Mouse (Mus musculus): ENCODE data around the gene Tagln3. TPM values are rescaled to one million over a fixed set of nuclear protein-coding genes. Genes with fewer than 3 reads are reported as not detected.

Tagln3 gene
- total RNA-seq, 2 experiments from 2014 or later, result 0.43 to 0.64 TPM

DNA sequence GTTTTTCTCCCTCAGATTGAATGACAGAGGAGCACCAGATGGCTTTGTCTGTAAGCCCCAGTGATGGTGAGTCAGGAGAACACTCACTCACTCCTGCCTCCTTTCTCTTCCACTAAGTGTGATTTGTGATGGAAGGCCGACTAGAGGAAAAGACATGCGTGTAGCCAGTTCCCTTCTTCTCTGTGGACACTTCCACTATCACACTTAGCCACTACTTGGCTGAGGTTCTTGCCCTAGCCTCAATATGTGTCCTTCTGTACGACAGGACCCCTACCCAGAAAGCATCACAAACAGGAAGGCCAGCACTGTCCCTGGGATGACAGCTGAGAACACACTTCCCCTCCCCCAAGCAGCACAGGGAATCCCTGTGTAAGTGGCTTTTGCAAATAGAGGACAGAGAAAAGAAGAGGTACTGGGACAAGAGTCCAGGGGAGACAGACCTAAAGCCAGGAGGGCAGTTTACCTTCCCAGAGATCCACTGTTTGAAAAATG, 1.9 kb downstream of the Tagln3 start:
- no peak for DNase-seq
- intact Hi-C loops (cut with DNase I), result no loop called here

DNA sequence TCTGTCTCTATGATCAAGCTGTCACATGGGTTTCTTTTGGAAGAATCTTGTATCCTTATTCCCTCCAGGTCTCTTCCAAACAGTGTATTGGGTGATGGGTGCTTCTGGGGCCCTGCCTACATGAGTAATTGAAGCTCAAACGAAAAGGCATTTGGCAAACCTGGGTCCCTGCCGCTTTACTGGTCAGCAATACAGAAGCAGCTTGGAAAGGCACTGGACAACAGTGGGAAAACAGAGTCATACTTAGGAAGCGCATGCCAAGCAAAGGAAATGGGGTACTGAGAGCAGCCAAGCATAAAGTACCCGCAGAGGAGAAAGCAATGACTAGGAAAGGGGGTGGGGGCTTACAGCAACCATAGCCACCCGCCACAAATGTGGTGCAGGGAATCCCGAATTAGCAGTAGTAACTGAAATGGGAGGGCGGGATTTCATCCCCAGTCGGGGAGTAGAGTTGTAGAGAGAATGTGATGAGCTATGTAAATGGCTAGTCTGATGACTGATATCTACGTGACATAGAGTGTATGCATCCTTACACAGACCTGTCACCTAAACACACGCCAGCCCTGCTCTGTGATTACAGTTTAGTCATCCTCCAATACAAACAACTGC, 4.3 kb downstream of the Tagln3 start:
- no peak for DNase-seq

DNA sequence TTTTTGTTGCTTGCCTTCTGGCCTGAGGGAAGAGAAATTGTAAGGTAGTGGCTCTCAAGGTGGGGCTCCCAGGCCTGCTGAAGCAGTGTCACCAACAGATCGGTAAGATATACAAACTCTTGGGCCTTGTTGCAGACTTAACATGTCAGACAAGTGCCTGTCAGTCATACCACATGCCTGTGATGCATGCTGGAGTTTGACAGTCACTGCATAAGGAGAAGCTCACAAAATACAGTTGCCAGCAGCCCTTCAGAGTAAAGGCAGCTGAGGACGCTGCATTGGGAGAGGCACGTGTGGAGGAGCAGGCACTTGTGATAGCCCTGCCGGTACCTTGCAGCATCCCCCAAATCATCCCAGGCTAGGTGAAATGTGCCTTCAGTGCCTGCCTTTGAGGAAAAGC, 6.1 kb downstream of the Tagln3 start:
- intact Hi-C loops (cut with DNase I), result no loop called here
- DNase-seq, result no peak

More for the DNA sequence above, 4.3 kb downstream of the Tagln3 start:
- intact Hi-C loops (cut with DNase I), result no loop called here

DNA sequence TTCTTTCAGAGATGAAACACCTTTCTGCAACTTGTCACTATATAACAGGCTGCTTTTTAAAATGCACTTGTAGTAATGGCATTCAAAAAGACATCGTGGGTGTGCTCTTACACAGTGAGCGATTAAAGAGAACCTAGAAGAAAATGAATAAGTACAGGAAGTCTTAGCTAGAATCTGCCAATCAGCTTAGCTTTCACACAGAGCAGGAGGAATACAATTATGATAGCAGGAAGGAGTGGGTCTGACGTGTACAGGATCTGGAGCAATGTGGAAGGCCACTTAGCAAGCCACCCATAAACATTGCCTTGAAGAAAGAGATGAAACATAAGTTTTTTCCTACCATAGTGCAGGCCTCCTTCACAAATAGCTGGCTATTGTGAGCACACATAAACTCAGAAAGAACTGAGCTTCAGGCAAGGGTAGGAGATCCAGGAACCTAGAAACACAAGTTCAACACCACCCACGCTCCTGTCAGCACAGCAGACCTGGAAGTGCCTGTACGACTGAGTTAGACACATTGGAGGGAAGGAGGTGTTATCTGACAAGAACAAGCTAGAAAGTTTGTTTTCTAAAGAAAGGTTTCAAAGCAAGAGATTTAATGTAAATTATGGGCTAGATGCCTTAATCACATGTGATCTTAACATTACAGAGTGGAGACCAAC, 9.8 kb downstream of the Tagln3 start:
- intact Hi-C loops (cut with DNase I), result no loop called here
- no peak for DNase-seq

DNA sequence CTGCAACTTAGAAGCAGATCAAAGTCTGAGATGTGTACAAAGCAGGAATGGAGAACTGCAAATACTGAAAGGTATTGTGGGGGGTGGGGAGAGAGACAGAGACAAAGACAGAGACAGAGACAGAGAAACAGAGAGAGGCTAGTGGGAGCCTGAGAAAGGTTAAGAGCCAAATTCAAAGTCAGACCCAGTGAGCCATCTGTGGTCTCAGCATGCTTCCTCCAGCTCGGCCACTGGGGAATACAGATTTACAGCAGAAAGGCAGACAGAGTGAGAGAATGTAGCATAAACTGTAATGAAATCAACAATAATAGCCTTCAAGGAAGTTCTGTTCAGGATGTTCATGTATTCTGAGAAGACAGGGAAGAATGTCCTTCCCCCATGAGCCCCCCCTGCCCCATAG, 10.5 kb downstream of the Tagln3 start:
- intact Hi-C loops (cut with DNase I), result no loop called here
- DNase-seq, result no peak

DNA sequence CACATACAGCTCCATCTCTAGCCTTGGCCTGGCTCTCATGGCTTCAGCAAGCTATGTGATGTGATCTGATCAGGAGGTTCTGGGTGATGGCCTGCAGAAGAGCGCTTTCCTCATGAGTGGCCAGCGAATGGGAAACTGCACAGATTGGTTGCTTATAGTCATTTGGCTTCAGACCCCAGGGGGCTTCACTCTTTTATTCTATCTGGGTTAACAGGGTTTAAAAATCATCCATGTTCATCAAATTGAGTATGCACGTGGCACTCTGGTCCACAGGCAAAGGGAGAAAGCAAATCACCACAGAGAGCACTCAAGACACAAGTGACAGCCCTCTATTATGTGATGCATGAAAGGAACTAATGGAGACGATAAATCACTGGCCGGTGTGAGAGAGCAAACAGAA, 11.1 kb downstream of the Tagln3 start:
- no peak for DNase-seq
- intact Hi-C loops (cut with DNase I), result no loop called here

DNA sequence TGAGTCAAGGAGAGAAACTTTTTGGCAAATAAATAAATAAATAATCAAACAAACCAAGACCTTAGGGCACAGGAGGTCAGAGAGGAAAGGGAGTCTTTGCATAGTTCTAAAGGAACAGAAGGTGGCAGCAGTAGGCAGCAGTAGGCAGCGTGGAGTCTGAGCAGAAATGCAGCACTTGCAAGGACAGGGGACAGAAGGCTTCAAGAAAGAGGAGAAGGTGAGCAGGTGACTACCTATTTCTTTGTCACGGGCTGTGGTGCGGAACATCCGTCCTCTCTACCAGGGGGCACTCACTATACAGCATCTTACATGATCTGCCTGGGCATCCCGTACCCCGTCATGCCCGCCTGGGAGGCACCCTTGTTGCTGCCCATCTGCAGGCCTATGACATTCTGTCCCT, 13.1 kb downstream of the Tagln3 start:
- intact Hi-C loops (cut with DNase I), result no loop called here
- DNase-seq, result peak in 1 of 2 experiments; percentile 2

DNA sequence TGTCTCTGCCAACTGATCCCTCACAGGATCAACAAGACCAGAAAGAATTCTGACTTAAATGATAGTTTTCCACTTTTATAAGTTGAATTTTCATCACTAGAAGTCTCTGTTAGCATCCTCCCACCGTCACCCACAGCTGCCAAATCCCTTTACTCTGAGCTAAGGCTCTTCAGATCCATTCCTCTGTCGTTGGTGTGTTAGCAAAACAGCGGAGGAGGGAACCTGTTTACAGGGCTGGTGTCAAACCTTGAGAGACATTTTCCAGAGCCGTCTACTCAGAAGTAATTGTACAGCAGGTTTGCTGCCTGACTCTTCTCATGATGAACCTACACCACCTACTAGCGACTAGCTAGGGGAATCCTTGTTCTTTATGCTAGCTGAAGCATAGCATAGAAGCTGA, 25.1 kb downstream of the Tagln3 start:
- intact Hi-C loops (cut with DNase I), result no loop called here
- no peak for DNase-seq

DNA sequence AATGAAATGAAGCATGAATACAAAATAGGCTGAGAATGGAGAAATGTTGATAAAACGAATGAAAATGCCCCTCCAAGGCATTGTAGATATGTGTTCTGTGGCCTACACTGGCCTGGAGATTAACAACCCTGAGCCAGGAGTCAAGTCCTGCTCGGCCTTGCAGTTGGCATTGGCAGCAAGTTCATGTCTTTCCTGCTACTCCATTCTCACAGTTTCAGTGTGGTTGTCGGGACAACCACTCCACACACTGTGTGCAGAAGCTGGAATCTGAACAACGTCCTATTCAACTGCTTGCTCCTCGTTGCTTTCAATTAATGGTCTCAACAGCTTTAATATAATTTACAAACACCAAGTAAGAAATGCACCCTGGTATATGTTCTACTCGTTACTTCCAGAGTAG, 26.4 kb downstream of the Tagln3 start:
- intact Hi-C loops (cut with DNase I), result no loop called here
- DNase-seq, result no peak

DNA sequence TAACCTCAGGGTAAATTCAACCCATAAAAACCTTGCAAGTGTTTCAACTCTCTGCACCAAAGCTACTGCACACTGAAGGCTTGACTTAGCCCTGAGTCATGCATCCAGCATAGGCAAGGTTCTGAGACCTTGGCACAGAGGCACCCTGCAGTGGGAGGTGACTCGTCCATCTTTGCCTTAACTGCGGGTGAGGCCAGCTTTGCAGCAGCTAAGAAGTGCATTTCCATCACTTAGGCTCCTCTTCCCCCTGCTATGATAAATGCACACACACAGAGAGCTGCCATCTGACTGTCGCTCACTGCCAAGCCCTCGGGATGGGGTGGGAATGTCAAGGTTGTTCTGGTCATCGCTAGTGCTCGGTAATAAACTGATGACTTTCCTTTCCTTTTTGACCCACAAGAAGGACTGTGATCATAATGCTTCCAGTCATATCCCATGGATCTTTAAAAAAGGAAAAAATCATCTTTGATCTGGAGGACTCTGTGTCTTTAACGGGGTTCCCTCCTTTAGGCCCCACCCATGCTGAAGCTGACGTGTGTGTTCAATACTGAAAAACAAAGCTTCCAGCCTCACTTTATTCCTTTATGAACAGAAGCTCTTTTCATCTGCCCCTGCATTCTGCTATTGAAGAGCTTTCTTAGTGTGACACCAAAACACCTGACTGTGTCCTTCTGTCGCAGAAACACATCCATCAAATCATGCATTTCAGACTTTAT, 28.8 kb downstream of the Tagln3 start:
- DNase-seq, result no peak
- intact Hi-C loops (cut with DNase I), result no loop called here

DNA sequence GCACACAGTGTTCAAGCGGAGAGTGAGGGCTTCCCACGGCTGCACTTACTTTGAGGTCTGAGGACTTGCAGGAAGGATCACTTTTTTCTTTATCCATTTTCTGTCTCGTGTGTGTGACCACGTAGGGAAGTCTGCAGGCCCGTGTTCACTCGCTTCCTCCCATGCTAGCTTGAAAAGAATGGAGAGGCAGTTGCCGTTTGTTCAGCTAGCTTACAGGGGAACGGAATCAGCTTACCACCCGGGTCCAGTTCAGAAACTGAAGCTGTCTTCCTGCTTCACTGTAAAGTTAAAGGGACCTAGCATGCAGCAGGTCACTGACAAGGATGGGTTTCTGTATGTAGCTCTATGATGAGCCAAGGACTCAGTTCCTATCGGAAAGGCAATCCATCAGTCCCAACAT, 30.9 kb downstream of the Tagln3 start, which contains the start of gene Tmprss7:
Tmprss7 (minus strand) TSS at position 101 of the 400 bp plus-strand sequence.
- intact Hi-C loops (cut with DNase I), result no loop called here
- no peak for DNase-seq

DNA sequence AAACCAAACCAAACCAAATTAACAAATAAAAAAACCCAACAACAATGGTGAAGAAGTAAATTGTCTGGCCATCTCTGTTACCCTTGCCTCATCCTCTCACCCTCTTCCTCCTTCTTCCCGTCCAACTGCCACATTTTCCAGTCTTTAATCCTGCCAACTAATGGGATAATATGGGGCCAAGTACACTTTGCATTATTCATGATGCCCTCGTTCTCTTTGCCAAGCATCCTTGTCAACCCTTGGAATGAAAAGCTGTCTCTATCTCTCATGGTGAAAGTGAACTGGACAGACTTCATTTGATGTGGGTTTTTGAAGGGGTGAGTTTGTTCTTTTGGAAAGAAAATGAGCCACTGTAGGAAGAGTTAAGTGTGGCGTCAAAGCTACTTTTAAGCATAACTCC, 31.6 kb downstream of the Tagln3 start:
- intact Hi-C loops (cut with DNase I), result no loop called here
- no peak for DNase-seq

DNA sequence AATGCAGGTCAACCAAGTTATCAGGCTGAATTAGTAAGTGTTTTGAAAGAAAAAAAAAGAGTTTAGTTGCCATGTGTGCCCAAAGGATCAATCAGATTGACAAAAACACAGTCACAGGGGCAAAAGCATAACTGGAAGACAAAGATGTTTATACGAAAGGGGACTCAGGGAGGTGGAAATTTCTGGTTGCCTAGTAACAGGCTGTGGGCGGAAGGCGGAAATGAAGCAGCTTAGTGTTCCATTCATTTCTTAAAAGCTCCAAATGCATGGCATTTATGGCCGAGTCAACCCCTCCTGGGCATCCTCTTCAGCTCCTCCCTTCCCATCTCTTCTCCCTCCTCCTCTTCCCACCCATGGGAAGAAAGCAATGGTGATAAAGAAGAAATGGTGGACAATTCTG, 34.2 kb downstream of the Tagln3 start:
- no peak for DNase-seq
- intact Hi-C loops (cut with DNase I), result no loop called here

DNA sequence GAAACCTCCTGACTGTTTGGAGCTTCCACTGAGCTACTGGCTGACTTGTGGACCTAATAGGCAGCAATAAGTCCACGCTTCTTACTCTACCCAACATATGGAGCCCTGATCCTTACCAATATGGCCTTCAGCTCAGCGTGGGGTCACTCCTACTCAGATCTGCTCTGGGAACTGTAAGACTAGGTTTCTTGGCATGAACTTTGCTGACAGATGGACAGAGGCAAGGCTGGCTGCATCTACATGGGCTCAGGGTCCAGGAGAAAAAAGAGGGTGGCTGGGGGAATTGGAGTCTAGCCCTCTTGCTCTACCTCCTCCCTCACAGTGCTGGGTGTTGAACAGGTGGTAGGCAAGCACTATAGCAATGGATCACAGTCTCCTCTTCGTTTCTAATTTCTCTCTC, 37.6 kb downstream of the Tagln3 start:
- no peak for DNase-seq
- intact Hi-C loops (cut with DNase I), result loop anchor here (10.0 kb wide), 1 partner anchor 108 kb away; no protein-coding TSS in a partner anchor

DNA sequence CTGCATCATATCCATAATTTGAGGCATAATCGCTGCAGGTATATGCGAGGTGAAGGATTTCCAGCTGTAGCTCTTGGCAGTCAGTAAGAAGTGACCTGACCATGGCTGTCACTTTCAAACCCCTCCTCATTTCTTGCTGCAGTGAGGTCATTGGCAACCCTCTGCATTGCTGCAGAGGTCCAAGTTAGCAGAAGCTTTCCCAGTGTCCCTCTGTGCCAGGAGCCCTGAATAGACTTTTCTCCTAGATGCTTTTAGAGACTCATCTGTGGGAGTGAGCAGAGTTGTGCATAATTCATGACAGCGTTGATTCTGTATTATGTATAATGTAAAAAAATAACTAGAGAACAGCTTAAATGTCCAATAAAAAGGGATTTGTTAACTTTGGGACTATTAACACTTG, 39.1 kb downstream of the Tagln3 start:
- DNase-seq, result no peak
- intact Hi-C loops (cut with DNase I), result loop anchor here (1.0 to 10.0 kb wide), 2 partner anchors 110 to 282 kb away; no protein-coding TSS in a partner anchor

DNA sequence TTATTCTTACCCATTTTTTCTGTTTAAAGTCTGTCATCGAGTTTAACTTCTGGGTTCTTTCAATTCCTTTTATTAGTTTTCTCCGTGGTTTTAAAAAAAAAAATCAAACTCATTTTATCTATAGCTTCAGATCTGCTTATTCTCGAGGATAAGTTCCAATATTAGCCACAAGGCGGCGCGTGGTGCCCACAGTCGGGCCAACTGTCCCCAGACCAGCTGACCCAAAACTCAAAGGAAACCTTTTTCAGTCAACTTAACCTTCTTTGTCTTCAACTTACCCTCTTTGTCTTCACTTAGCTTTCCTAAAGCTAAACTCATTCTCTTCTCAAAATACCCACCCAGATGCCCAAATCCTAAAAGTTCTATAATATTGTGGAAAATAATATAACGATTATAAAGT, 39.6 kb downstream of the Tagln3 start:
- DNase-seq, result peak; percentile 53 to 72

DNA sequence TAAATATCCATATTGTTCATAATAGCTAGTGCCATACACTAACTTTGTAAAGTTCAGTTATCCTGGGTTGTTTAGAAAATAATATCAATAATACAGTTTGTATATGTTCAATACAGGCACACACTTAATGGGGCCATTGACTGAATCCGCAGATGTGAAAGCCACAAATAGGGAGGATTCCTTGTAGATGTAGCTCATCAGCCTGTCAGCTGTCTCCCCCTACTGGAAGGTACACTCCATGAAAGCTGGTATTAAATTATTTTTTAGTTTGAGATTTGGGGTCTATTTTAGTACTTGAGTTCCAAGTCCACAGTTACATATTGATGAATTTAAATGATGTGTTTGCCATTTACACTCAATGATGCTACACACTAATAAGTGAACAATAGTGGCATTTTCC, 47.9 kb downstream of the Tagln3 start:
- intact Hi-C loops (cut with DNase I), result no loop called here
- no peak for DNase-seq

More for the DNA sequence above, 39.6 kb downstream of the Tagln3 start:
- intact Hi-C loops (cut with DNase I), result loop anchor here (1.0 to 10.0 kb wide), 3 partner anchors 110 to 337 kb away; no protein-coding TSS in a partner anchor

DNA sequence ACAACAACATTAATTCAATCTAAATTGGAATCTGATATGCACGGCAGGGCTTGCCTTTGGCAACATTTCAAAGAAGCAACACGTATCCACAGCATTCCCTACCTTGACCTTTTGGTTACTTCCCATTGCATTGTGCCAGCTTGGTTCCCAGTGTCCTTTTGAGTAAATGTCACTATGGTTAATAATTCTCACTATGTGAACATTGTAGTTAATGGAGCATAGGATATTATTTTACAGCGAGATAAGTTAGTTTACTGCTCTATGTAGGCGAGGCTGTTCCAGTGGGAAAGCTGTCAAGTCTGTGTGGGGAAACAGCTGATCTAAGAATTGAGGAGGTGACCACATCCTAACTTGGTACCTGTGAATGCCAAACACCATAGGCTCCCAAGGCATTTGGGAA, 54.4 kb downstream of the Tagln3 start:
- DNase-seq, result no peak
- intact Hi-C loops (cut with DNase I), result no loop called here

DNA sequence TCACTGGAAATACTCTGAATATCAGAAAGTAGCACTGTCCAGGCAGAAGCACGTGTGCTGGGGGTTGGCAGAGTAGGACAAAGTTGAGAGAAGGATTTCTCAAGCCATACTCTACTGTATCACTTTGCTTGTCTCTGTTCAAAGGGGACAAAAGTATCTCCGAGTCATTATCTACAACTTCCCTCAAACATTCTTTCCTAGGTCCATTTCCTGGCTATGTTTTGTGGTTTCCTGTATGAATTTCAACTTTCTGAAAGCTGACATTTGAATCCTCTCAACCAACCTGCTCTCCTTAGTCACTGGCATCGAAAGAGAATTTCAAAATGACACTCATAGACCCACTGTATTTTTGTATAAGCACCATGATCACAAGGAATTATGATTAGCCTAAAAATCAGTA, 56.2 kb downstream of the Tagln3 start:
- DNase-seq, result no peak
- intact Hi-C loops (cut with DNase I), result no loop called here

DNA sequence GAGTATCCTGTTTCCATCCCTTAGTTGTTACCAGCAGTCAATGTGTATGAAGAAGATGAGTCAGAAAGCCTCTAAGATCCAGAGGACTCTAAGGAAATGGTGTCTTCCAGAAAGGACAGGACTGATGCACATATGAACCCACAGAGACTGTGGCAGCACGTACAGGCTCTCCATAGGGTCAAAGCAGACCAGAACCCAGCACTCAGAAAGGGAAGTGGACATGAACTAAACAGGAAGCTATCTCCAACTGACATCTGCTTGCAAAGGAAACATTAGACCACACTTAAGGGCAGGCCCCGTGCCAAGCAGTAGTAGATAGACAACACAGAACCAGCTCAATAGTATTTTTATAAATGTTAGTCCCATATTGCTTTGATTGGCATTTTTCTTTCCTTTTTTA, 58.3 kb downstream of the Tagln3 start:
- intact Hi-C loops (cut with DNase I), result no loop called here
- DNase-seq, result no peak

DNA sequence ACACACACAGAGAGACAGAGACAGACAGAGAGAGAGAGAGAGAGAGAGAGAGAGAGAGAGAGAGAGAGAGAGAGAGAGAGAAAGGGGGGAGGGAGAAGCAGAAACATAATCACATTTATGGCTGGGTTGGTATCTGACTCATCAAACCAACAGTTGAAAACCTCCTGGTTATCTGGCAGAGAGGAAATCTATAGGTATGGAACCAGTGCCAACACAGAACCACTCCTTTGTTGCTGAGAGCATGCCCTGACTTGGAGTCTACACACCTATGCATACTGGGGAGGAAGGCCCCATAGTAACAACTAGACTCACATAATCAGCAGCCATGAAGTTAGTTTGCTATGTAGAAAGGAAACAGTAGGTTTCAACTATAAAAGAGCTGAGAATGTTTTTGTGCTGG, 62.0 kb downstream of the Tagln3 start:
- intact Hi-C loops (cut with DNase I), result no loop called here
- DNase-seq, result no peak
